In genomic region chr2:114691607-114692006, GRCm38 (mm10) we compare ENCODE assay signal across 15 mouse cellular contexts.
"Had no signal": no experiment of that assay in that cellular context is flagged by ENCODE, and none has a peak within 500 bp of the region (broad histone marks: within the 10 kb centered on the region; RNA-seq: fewer than 3 reads in every experiment).

No protein-coding gene starts in this region.

- H3K27ac ChIP-seq: midbrain, embryonic 10.5 days; midbrain, embryonic 12.5 days; midbrain, embryonic 15.5 days; neural tube, embryonic 12.5 days; stomach, embryonic 15.5 days; stomach, postnatal 0 days had no signal

- H3K9me3 ChIP-seq: megakaryocyte, embryonic 14.5 days; midbrain, embryonic 10.5 days; midbrain, embryonic 12.5 days; midbrain, embryonic 15.5 days; neural tube, embryonic 12.5 days; stomach, embryonic 15.5 days had no signal

- DNase-seq: lung, adult 18-20 months; lung, embryonic 14.5 days; lung, postnatal 10 days; lung, postnatal 4 days; right cerebral cortex, postnatal 14 days; thymus, adult 2 months; thymus, postnatal 25 days; thymus, postnatal 4 days had no signal

- H3K9ac ChIP-seq: lung, embryonic 14.5 days; midbrain, embryonic 12.5 days; midbrain, embryonic 15.5 days; neural tube, embryonic 12.5 days; stomach, embryonic 15.5 days had no signal

- H3K4me1 ChIP-seq: megakaryocyte, embryonic 14.5 days; midbrain, embryonic 10.5 days; midbrain, embryonic 12.5 days; midbrain, embryonic 15.5 days; neural tube, embryonic 12.5 days; stomach, embryonic 15.5 days had no signal

- H3K27me3 ChIP-seq: megakaryocyte, embryonic 14.5 days; midbrain, embryonic 12.5 days; midbrain, embryonic 15.5 days; neural tube, embryonic 12.5 days; stomach, embryonic 15.5 days had no signal

- ATAC-seq: midbrain, embryonic 15.5 days had no signal

- H3K36me3 ChIP-seq: midbrain, embryonic 10.5 days; midbrain, embryonic 12.5 days; midbrain, embryonic 15.5 days; neural tube, embryonic 12.5 days; stomach, embryonic 15.5 days had no signal

- H3K4me3 ChIP-seq: megakaryocyte, embryonic 14.5 days; midbrain, embryonic 10.5 days; midbrain, embryonic 12.5 days; midbrain, embryonic 15.5 days; neural tube, embryonic 12.5 days; stomach, embryonic 15.5 days had no signal
